Mouse (Mus musculus) embryonic facial prominence, embryonic 11.5 days (tissue): ENCODE measurements around the gene Gse1. TPM values are rescaled to one million over a fixed set of nuclear protein-coding genes. Genes with fewer than 3 reads are reported as not detected.
A peak's percentile ranks its signal among the peaks of the same experiment; 100 is the strongest.

ENCODE experiments used
- ATAC-seq: fragments of 200-750 bp; cut with Nextera tagmentation; replicated peaks from 2 replicates; pipeline ENCODE4 v1.8.0; 2017; ENCODE audit warnings: low read depth; ENCODE audit not compliant: insufficient number of reproducible peaks, low FRiP score, low TSS enrichment
- DNase-seq: peaks from one replicate; pipeline ENCODE4 v3.0.0-alpha.2; 2015; ENCODE audit warnings: low spot score
- H3K27ac ChIP-seq: fragments of 300-500 bp; sonication (generic); replicated peaks from 2 replicates; pipeline ENCODE4 v1.5.1; 2014; ENCODE audit warnings: mild to moderate bottlenecking, low read depth, low read length, control low read depth
- H3K27me3 ChIP-seq: fragments of 300-500 bp; sonication (generic); 2 replicates; pipeline ENCODE4 v1.6.1; 2014; ENCODE audit warnings: mild to moderate bottlenecking, low read length, moderate library complexity, mixed read lengths; ENCODE audit not compliant: control insufficient read depth, insufficient read depth
- H3K36me3 ChIP-seq: fragments of 300-500 bp; sonication (generic); replicated peaks from 2 replicates; pipeline ENCODE4 v1.6.1; 2014; ENCODE audit warnings: low read depth, mild to moderate bottlenecking, low read length, moderate library complexity, mixed read lengths; ENCODE audit not compliant: control insufficient read depth, insufficient read depth
- H3K4me1 ChIP-seq: fragments of 300-500 bp; sonication (generic); 2 replicates; pipeline ENCODE4 v1.6.1; 2014; ENCODE audit warnings: low read length, mixed read lengths; ENCODE audit not compliant: control insufficient read depth, insufficient read depth
- H3K4me2 ChIP-seq: fragments of 300-500 bp; sonication (generic); 2 replicates; pipeline ENCODE4 v1.6.1; 2014; ENCODE audit warnings: low read depth, mild to moderate bottlenecking, control low read depth, low read length, moderate library complexity
- H3K4me3 ChIP-seq: fragments of 300-500 bp; sonication (generic); 2 replicates; pipeline ENCODE4 v1.5.1; 2014; ENCODE audit warnings: low read depth, low read length, control low read depth
- H3K9ac ChIP-seq: fragments of 300-500 bp; sonication (generic); replicated peaks from 2 replicates; pipeline ENCODE4 v1.6.1; 2014; ENCODE audit warnings: mild to moderate bottlenecking, control low read depth, low read length
- H3K9me3 ChIP-seq: fragments of 300-500 bp; sonication (generic); replicated peaks from 2 replicates; pipeline ENCODE4 v1.6.1; 2016; ENCODE audit warnings: mild to moderate bottlenecking, low read length, inconsistent platforms, mixed read lengths; ENCODE audit not compliant: control insufficient read depth
- WGBS: fragments of 180-500 bp; shearing (Covaris S2); extraction: QIAGEN DNeasy Blood & Tissue Kit; methylation state at CpG from one replicate; pipeline ENCODE4 v1.1.7; 2014; 5-methylcytosine and 5-hydroxymethylcytosine counted together
- polyA plus RNA-seq: library from polyadenylated mRNA; unstranded; fragments of >200 nt; fragmentation: Nextera tagmentation; extraction: Ambion mirVana; gene quantifications from 2 replicates; pipeline ENCODE4 v1.2.1, GENCODE M21; 2014

Gene Gse1
- polyA plus RNA-seq, 1 experiment from 2014 or later, result 8.1 TPM

GRCm38 (mm10) chr8:120213939-120214338, 14.3 kb upstream of the Gse1 start:
- WGBS, result 73% methylated on average over 5 of the region's 5 CpGs
- Histone ChIP-seq H3K9ac (no peak overlapping the region), H3K9me3 (no peaks in the 10 kb centered on the region), H3K4me2 (no peak overlapping the region), H3K4me1 (peaks cover 15% of the 10 kb centered on the region), H3K36me3 (no peaks in the 10 kb centered on the region), H3K27ac (no peak overlapping the region), H3K4me3 (no peak overlapping the region), H3K27me3 (no peaks in the 10 kb centered on the region)
- ATAC-seq (no peak), DNase-seq (no peak)

- Histone ChIP-seq H3K27me3 (no peaks in the 10 kb centered on the region), H3K9ac (no peak overlapping the region), H3K36me3 (no peaks in the 10 kb centered on the region), H3K4me2 (no peak overlapping the region), H3K9me3 (no peaks in the 10 kb centered on the region), H3K4me1 (peaks cover 15% of the 10 kb centered on the region), H3K27ac (no peak overlapping the region), H3K4me3 (no peak overlapping the region)
- ATAC-seq, result no peak
- DNase-seq, result no peak
- 39% methylated on average over 7 of the region's 7 CpGs for WGBS
Observed at GRCm38 (mm10) chr8:120215416-120216141, 12.7 kb upstream of the Gse1 start.

- peak overlapping the region; percentile 75 for H3K27ac ChIP-seq
- peaks cover 15% of the 10 kb centered on the region for H3K4me1 ChIP-seq
- no peaks in the 10 kb centered on the region for H3K9me3 ChIP-seq
- peak; percentile 93 for DNase-seq
- H3K9ac ChIP-seq, result peak overlapping the region; percentile 37
- H3K36me3 ChIP-seq, result no peaks in the 10 kb centered on the region
- peak; percentile 84 for ATAC-seq
- peak overlapping the region; percentile 10 for H3K4me2 ChIP-seq
- H3K27me3 ChIP-seq, result no peaks in the 10 kb centered on the region
- no peak overlapping the region for H3K4me3 ChIP-seq
- WGBS, result 15% methylated on average over 13 of the region's 13 CpGs
Observed at GRCm38 (mm10) chr8:120216855-120217830, 11.1 kb upstream of the Gse1 start.

GRCm38 (mm10) chr8:120222548-120222947, 5.7 kb upstream of the Gse1 start:
- no peaks in the 10 kb centered on the region for H3K9me3 ChIP-seq
- H3K27ac ChIP-seq, result no peak overlapping the region
- no peaks in the 10 kb centered on the region for H3K36me3 ChIP-seq
- no peak overlapping the region for H3K4me3 ChIP-seq
- DNase-seq (no peak), ATAC-seq (no peak)
- peak overlapping the region; percentile 25; the same call in 1 of the 2 replicates for H3K9ac ChIP-seq
- no peak overlapping the region for H3K4me2 ChIP-seq
- H3K4me1 ChIP-seq, result peaks cover 13% of the 10 kb centered on the region
- no peaks in the 10 kb centered on the region for H3K27me3 ChIP-seq
- 69% methylated on average over 11 of the region's 11 CpGs for WGBS

- Histone ChIP-seq H3K27ac (peak overlapping the region; percentile 52; the same call in 1 of the 2 replicates), H3K4me1 (peaks cover 15% of the 10 kb centered on the region), H3K9ac (peak overlapping the region; percentile 15; the same call in 1 of the 2 replicates), H3K36me3 (no peaks in the 10 kb centered on the region), H3K4me2 (no peak overlapping the region), H3K9me3 (no peaks in the 10 kb centered on the region), H3K27me3 (no peaks in the 10 kb centered on the region; the same call in 1 of the 2 replicates), H3K4me3 (no peak overlapping the region)
- ATAC-seq (no peak), DNase-seq (peak; percentile 33)
- WGBS, result 53% methylated on average over 10 of the region's 11 CpGs
Observed at GRCm38 (mm10) chr8:120224521-120225420, 3.5 kb upstream of the Gse1 start.

GRCm38 (mm10) chr8:120225421-120226151, 2.7 kb upstream of the Gse1 start:
- peaks cover 15% of the 10 kb centered on the region for H3K4me1 ChIP-seq
- H3K4me2 ChIP-seq, result no peak overlapping the region
- ATAC-seq, result no peak
- no peak overlapping the region for H3K9ac ChIP-seq
- H3K27ac ChIP-seq, result no peak overlapping the region; the same call in 1 of the 2 replicates
- DNase-seq, result peak; percentile 18
- no peaks in the 10 kb centered on the region for H3K9me3 ChIP-seq
- H3K27me3 ChIP-seq, result no peaks in the 10 kb centered on the region; the same call in 1 of the 2 replicates
- no peaks in the 10 kb centered on the region for H3K36me3 ChIP-seq
- no peak overlapping the region for H3K4me3 ChIP-seq
- WGBS, result 46% methylated on average over 10 of the region's 10 CpGs
